Mouse (Mus musculus): Measurements from ENCODE around the gene Serinc5. TPM values are rescaled to one million over a fixed set of nuclear protein-coding genes. Genes with fewer than 3 reads are reported as not detected.
A peak's percentile ranks its signal among the peaks of the same experiment; 100 is the strongest.

The Serinc5 gene
- 9.3 and 12.2 TPM in 2 replicates for polyA plus RNA-seq (2015; fragmentation: Nextera tagmentation; extraction: Ambion mirVana)

DNA sequence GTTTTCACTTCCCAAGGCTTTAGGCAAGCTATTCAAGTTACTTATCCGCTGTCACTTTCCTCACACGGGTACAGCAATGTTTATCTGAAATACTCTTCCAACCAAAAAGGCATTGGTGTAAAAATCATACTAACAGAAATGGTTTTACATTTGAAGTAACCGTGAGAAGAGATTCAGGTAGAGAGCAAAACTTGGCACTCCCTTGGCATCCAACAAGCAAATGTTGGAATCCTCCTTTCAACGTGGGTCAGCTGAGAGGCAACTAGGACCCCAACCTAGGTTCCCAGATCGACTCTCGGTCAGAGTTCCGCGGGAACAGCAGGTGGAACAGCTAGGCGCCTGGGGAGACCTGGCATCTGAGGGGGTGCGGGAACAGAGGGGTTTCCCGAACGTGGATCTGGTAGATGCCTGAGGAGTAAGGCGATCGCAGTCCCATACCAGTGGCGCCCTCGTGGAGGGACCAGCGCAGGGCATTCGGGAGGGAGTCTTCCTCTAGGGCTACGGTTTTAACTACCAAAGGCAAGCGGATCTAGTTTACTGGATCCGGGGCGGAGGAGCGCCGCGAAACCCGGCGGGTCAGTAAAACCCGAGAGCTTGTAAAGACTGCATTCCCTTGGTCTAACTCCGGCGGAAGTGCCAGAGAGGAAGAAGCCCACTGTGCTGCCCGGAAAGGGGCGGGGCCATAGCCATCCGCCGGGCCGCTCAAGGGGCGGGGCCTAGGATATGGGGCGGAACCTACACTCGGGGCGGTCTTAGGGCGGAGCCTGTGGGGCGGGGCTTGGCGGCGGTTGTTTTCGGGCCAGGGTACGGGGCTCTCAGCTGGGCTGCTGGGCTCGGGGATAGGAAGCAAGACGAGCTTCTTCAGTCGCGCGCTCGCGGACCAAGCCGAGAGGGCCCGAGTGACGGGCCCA, at the start of gene Serinc5:
Gene Serinc5 (plus strand): TSS at position 781 of the 911 bp plus-strand sequence.
- ATAC-seq (peak; percentile 92), DNase-seq (peak; percentile 99)
- H3K4me1 ChIP-seq (ENCODE audit: insufficient read depth) = peaks cover 22% of the 10 kb centered on the region

DNA sequence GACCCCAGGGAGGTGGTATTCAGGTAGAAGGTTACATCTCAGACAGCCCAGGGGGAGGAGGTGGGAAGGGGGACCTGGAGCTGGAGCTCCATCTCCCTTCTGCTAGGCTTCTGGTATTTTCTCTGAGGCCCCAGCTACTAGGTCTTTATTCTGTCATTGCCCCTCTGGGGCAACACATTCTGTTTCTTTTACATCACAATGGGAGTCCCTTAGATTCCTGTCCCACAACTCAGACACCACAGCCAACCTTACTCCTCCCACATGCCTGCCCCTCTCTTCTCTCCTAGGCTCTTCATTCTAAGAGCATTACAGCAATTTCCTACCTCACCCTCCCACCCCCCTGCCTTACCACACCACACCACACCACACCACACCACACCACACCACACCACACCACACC, 34.8 kb upstream of the Serinc5 start, which contains the start of gene Spz1:
Gene Spz1 (minus strand): TSS at position 101 of the 400 bp plus-strand sequence.
- DNase-seq (no peak), ATAC-seq (no peak)
- no peaks in the 10 kb centered on the region for H3K27me3 ChIP-seq (ENCODE audit: insufficient read depth, low read length)
- H3K4me2 ChIP-seq (ENCODE audit: low read depth, low read length) = no peak within 1 kb of the TSS
- no peaks in the 10 kb centered on the region for H3K9me3 ChIP-seq (ENCODE audit: low read length)
- H3K4me1 ChIP-seq (ENCODE audit: insufficient read depth) = peaks cover 6% of the 10 kb centered on the region
- no peak within 1 kb of the TSS for H3K27ac ChIP-seq (ENCODE audit: low read depth)
- no peaks in the 10 kb centered on the region for H3K36me3 ChIP-seq (replicated peaks; ENCODE audit: insufficient read depth, low read length)
- H3K9ac ChIP-seq (replicated peaks) = no peak within 1 kb of the TSS
- no peak within 1 kb of the TSS for H3K4me3 ChIP-seq (ENCODE audit: low read depth, low read length)
- TF ChIP-seq EP300 (IDR thresholded peaks at IDR 0.05; ENCODE audit: low read depth) (no peak), CTCF (IDR thresholded peaks at IDR 0.05; ENCODE audit: low read depth) (no peak)

More for the DNA sequence above, at the start of gene Serinc5:
- peak within 1 kb of the TSS; percentile 96 for H3K27ac ChIP-seq (ENCODE audit: low read depth)
- H3K4me3 ChIP-seq (ENCODE audit: low read depth, low read length) = peak within 1 kb of the TSS; percentile 77
- H3K27me3 ChIP-seq (ENCODE audit: insufficient read depth, low read length) = no peaks in the 10 kb centered on the region
- no peaks in the 10 kb centered on the region; the same call in 1 of the 2 replicates for H3K36me3 ChIP-seq (replicated peaks; ENCODE audit: insufficient read depth, low read length)
- no peaks in the 10 kb centered on the region for H3K9me3 ChIP-seq (ENCODE audit: low read length)
- H3K9ac ChIP-seq (replicated peaks) = peak within 1 kb of the TSS; percentile 82
- TF ChIP-seq CTCF (IDR thresholded peaks at IDR 0.05; ENCODE audit: low read depth) (no peak), EP300 (IDR thresholded peaks at IDR 0.05; ENCODE audit: low read depth) (peak; percentile 61; the same call in 1 of the 2 replicates)
- WGBS (ENCODE audit: insufficient replicate concordance) = under 1% methylated on average over 55 of the region's 55 CpGs
- peak within 1 kb of the TSS; percentile 86 for H3K4me2 ChIP-seq (ENCODE audit: low read depth, low read length)

DNA sequence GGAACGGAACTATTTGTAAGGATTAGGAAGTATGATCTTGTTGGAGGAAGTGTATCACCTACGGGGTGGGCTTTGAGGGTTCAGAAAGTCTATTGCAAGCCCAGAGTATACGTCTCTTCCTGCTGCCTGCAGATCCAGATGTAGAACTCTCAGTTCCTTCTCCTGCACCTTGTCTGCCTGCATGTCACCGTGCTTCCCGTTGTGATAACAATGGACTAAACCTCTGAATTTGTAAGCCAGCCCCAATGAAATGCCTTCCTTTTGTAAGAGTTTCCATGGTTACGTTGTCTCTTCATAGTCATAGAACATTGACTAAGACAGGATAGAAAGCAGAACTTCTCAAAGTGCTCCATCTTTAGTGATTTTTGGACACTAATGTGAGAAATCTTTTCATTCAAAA, 34.2 kb upstream of the Serinc5 start:
- TF ChIP-seq CTCF (IDR thresholded peaks at IDR 0.05; ENCODE audit: low read depth) (no peak), EP300 (IDR thresholded peaks at IDR 0.05; ENCODE audit: low read depth) (no peak)
- Histone ChIP-seq H3K9me3 (ENCODE audit: low read length) (no peaks in the 10 kb centered on the region), H3K9ac (replicated peaks) (no peak overlapping the region), H3K27me3 (ENCODE audit: insufficient read depth, low read length) (no peaks in the 10 kb centered on the region), H3K4me2 (ENCODE audit: low read depth, low read length) (no peak overlapping the region), H3K36me3 (replicated peaks; ENCODE audit: insufficient read depth, low read length) (no peaks in the 10 kb centered on the region), H3K27ac (ENCODE audit: low read depth) (no peak overlapping the region), H3K4me3 (ENCODE audit: low read depth, low read length) (no peak overlapping the region), H3K4me1 (ENCODE audit: insufficient read depth) (peaks cover 6% of the 10 kb centered on the region)
- no peak for DNase-seq
- no peak for ATAC-seq
- WGBS (ENCODE audit: insufficient replicate concordance) = 44% methylated on average over 6 of the region's 6 CpGs

DNA sequence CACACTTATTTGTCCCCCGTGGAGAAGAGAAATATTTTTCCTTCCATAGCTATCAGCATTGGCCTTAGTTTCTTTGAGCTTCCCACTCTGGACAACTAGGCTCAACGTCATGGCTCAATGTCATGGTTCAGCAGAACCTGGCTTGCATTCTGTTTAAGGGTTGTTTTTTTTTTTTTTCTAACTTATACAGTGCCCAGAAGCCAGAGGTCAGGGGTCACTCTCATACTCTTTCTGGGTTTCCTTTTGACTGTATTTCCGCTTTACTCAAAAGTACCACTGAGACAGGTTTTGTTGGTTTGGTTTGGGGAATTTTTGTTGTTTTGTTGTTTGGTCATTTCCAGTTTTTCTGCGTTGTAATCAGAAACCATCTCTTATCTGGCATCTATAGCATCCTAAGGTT, 32.7 kb upstream of the Serinc5 start:
- Histone ChIP-seq H3K36me3 (replicated peaks; ENCODE audit: insufficient read depth, low read length) (no peaks in the 10 kb centered on the region), H3K4me2 (ENCODE audit: low read depth, low read length) (no peak overlapping the region), H3K27ac (ENCODE audit: low read depth) (no peak overlapping the region), H3K4me1 (ENCODE audit: insufficient read depth) (peaks cover 6% of the 10 kb centered on the region), H3K27me3 (ENCODE audit: insufficient read depth, low read length) (no peaks in the 10 kb centered on the region), H3K4me3 (ENCODE audit: low read depth, low read length) (no peak overlapping the region), H3K9ac (replicated peaks) (no peak overlapping the region), H3K9me3 (ENCODE audit: low read length) (no peaks in the 10 kb centered on the region)
- WGBS (ENCODE audit: insufficient replicate concordance) = 57% methylated on average over 4 of the region's 4 CpGs
- DNase-seq (no peak), ATAC-seq (no peak)
- TF ChIP-seq EP300 (IDR thresholded peaks at IDR 0.05; ENCODE audit: low read depth) (no peak), CTCF (IDR thresholded peaks at IDR 0.05; ENCODE audit: low read depth) (no peak)

DNA sequence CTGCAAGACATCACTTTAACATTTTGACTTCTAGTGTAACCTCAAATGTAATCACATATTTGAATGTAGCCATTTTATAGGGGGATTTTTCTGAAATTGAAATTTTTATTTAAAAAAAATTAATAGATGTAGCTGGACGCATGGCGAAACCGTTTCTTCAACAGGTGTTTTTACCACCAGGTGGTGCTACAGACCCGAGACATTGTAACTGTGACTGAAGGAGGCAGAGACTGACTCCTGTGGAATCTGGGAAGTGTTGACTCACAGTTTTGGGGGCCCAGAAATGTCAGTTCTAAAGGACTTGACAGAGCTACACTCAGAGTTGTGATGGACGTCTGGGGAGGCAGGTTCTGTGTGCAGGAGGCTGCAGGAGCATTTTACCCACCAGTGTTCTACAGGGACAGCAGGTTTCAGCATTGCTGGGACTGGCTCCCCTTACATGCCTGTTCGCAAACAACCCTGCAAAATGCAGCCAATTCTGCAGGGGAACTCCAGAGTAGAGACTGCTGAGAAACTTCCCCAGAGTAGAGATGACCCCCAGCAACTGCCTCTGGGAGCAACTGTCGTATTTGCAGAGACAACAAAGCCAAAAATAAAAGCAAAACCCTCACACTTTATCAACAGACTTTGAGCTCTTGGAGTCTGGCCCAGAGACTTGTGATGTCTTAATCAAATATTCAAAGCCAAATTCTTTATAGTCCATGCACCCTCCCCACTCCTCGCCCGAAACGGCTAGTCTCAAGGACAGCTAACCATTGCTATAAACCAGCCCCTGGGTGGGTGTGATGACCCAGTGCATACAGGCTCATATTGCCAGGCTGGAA, 30.5 kb upstream of the Serinc5 start:
- 31% methylated on average over 10 of the region's 10 CpGs for WGBS (ENCODE audit: insufficient replicate concordance)
- H3K9ac ChIP-seq (replicated peaks) = no peak overlapping the region; the same call in 1 of the 2 replicates
- ATAC-seq = peak; percentile 50
- H3K9me3 ChIP-seq (ENCODE audit: low read length) = no peaks in the 10 kb centered on the region
- peak overlapping the region; percentile 54 for H3K4me2 ChIP-seq (ENCODE audit: low read depth, low read length)
- peak; percentile 74 for DNase-seq
- H3K4me3 ChIP-seq (ENCODE audit: low read depth, low read length) = no peak overlapping the region
- H3K4me1 ChIP-seq (ENCODE audit: insufficient read depth) = peaks cover 6% of the 10 kb centered on the region
- no peaks in the 10 kb centered on the region for H3K36me3 ChIP-seq (replicated peaks; ENCODE audit: insufficient read depth, low read length)
- TF ChIP-seq CTCF (IDR thresholded peaks at IDR 0.05; ENCODE audit: low read depth) (peak; percentile 86), EP300 (IDR thresholded peaks at IDR 0.05; ENCODE audit: low read depth) (no peak)
- 0 out of 2 replicates have a peak overlapping the region, but pooled peaks have one; percentile 16 for H3K27ac ChIP-seq (ENCODE audit: low read depth)
- H3K27me3 ChIP-seq (ENCODE audit: insufficient read depth, low read length) = no peaks in the 10 kb centered on the region

Data from liver, postnatal 0 days (tissue).